Mouse (Mus musculus) left cerebral cortex, adult 11 months (tissue): ENCODE data around the gene Msx1.

ENCODE experiments used
- DNase-seq: peaks from one replicate; pipeline ENCODE4 v3.0.0; 2022; ENCODE audit warnings: low spot score

The Msx1 gene

GRCm38 (mm10) chr5:37792154-37792553 lies 32.2 kb downstream of the Msx1 start:
- no peak for DNase-seq

GRCm38 (mm10) chr5:37784847-37785391 lies 39.5 kb downstream of the Msx1 start:
- DNase-seq: no peak

DNA sequence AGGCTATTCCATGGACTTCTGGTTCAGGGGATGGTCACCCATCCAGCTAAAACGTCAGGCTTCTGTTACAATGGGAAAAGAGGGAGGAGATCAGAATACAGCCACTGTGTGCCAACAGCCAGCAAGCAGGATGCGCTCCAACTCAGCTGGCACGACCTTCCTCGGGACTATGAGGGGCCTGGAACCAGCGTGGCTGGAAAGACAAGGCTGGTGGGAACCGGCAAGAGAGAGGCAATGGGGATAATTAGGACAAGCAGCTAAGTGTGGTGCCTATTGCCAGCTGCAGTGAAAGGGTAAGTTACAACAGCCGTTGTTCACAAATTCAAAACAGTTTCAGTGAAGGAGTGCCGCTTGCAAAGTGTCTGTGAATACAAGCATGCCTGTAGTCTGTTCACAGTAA lies 41.1 kb downstream of the Msx1 start:
- DNase-seq: no peak

DNA sequence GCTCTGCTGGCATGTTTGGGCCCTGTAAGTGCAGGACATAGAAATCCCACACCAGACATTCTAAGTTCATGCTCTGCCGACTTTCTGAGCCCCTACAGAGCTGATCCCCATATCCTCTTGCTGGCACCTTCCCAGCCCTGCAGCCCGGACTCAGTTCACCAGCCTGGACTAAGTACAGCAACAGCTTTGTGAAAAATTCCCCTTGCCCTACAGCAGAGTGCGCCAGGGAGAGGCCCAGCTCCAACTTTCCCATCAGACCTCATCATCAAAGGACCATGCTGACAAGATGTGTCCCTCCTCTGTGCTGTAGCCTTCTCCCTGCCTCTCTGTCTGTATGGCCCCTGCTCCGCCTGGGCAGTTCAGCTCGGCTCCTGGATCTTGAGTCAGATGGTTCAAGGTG lies 48.7 kb downstream of the Msx1 start:
- no peak for DNase-seq

DNA sequence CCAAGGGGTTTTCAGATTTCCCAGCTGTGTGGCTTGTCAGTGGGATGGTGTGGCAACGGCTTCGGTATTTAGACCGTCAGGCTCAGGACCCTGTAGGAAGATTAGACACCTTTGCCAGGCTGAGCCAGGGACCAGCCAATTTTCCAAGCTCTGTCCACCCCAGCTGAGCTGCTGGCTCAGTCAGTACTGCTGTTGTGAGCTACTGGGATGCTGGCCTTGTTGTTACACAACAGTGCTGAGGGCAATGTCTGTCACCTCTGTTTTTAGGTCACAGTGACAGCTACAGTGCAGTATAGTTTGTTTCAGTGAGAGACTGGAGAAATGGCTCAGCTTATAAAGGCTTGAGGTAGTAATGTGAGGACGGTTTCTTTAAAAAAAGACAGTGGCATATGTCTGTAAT lies 50.4 kb downstream of the Msx1 start:
- no peak for DNase-seq

GRCm38 (mm10) chr5:37770870-37771269 lies 53.5 kb downstream of the Msx1 start:
- no peak for DNase-seq
